Mouse (Mus musculus) thymus, postnatal 10 days (tissue): ENCODE data around the gene Arhgef3.

Experiments used
- DNase-seq, 2 experiments: peaks; one replicate each; pipeline ENCODE4 v3.0.0; 2021; ENCODE audit warnings: low spot score in 2 of 2

Arhgef3 gene

GRCm38 (mm10) chr14:27409662-27410061 is 295.0 kb downstream of the Arhgef3 start:
- no peak for DNase-seq

DNA sequence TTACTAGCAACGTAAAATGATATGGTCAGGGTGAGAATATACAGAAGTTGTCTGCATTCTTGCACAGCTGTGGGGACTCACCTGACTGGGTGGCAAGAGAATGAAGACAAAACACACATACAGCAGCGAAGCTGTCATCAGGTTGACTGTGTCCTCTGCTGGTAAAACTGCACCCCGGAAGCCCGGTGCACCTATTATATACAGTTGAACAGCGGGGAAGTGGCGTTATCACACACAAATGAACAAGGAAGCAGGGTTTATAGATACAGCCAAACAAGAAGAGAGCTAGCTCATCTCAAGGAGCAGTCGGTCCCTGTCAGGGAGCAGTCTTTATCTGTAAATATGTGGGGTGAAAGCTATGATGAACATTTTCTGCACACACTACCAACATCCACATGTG is 296.8 kb downstream of the Arhgef3 start:
- DNase-seq: no peak

DNA sequence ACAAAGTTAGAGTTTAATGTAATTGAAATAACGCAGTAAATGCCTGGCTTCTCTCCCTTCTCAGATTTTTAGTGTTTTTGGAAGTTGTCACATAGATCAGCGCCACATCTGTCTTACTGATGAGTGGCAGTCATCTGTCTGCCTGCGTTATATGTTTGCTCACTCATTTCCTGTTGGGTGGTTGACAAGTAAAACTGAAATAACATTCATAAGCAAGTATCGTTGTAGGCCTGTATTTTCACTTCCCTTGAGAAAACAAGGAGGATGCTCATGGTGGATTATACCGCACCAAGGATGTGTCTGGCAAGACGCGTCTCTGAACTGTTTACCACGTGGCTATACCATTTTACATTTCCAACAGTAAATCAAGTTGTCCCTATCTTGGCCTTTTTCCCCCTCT is 298.0 kb downstream of the Arhgef3 start:
- no peak for DNase-seq

DNA sequence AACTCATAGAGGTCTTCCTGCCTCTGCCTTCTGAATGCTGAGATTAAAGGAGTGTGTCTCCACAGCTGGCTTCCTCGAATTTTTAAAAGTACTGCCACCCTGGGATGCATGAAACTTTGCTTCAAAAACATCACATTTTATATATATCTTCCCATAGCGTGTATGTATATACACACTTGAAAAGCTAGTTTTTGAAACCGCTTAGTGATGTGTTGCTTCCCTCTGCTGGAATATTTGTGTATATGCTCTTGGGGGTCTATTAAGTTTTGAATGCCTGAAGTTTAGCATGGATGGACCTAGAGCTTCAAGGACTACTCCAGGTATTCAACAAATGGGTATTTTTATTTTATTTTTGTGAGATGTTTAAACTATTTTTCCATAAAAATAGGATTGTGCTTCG is 299.3 kb downstream of the Arhgef3 start:
- peak in 1 of 2 experiments; percentile 45 for DNase-seq

GRCm38 (mm10) chr14:27420816-27421215 is 306.1 kb downstream of the Arhgef3 start:
- no peak for DNase-seq

GRCm38 (mm10) chr14:27422301-27422700 is 307.6 kb downstream of the Arhgef3 start:
- DNase-seq: no peak

DNA sequence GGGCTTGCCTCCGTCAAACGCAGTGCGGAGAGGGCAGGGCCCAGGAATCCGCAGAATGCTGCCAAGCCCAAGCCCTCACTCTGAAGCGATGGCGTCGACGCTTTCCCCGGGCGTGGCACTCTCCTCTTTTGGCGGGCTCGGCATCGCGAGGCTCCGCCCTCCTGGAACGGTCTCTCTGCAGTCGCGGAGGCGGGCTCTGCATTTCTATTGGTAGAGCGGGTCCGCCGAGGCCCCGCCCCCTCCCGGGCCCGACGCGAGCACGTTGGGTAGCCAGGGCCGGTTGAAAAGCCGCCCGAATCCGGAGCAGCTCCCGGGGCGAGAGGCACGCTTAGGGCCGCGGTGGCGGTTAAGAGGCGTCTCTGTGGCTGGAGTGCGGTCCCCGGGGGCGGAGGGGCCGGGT is 313.9 kb downstream of the Arhgef3 start, which contains the start of gene Fam208a:
Gene Fam208a (plus strand): TSS at position 262 of the 400 bp plus-strand sequence.
- peak; percentile 91 to 94 for DNase-seq

- peak; percentile 66 to 70 for DNase-seq
These were observed 314.4 kb downstream of the Arhgef3 start for GRCm38 (mm10) chr14:27428973-27429711.

GRCm38 (mm10) chr14:27430280-27430679 is 315.6 kb downstream of the Arhgef3 start:
- DNase-seq: no peak

DNA sequence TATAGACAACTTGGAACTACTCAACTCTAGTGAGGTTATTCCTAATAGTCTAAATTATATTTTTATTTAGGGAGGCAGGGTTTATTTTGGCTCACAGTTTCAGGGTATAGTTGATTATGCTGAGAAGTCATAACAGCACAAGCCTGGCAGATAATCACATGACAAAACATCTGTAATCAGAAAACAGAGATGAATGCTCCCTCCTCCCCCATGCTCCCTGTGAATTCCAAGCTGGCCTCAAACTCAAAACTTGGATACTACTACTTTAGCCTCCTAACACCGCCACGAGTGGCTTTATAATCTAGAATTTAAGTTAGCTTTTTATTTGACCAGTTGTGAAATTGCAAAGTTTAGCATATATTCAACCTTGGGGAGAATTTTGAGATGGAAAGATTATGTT is 317.4 kb downstream of the Arhgef3 start:
- DNase-seq: no peak

DNA sequence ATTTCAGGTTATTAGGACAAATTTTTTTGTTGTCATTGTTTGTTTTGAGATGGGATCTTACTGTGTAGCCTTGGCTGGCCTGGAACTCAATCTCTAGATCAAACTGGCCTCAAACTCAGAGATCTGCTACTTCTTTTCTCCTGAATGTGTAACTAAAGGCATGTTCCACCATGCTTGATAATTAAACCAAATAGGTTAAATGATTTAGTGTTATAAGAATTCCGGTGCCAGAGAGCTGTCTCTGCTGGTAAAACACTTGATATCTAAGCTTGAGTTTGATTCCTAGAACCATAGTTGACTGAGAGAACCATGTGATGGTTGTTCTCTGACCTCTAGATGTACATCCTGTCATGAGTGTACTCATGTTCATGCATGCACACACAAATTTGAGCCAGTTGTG is 321.4 kb downstream of the Arhgef3 start:
- DNase-seq: no peak

DNA sequence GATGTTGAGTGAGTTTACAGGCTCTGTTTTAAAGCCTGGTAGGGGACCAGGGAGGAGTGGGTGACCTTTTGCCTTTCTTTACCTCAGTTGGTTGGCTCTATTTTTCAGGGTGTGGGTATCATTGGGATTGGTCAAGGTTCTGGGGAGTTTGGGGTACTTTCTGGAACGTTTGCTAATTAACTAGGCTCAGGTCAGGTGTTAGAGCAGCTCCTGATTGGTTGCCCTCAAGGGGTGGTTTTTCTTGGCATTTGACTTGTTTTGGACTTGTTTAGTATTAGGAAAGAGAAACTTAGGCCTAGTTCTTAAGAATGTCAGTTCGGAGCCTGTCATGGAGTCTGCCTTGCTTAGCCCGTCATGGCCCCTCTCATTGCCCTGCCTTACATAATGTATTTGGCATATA is 322.1 kb downstream of the Arhgef3 start:
- no peak for DNase-seq

DNA sequence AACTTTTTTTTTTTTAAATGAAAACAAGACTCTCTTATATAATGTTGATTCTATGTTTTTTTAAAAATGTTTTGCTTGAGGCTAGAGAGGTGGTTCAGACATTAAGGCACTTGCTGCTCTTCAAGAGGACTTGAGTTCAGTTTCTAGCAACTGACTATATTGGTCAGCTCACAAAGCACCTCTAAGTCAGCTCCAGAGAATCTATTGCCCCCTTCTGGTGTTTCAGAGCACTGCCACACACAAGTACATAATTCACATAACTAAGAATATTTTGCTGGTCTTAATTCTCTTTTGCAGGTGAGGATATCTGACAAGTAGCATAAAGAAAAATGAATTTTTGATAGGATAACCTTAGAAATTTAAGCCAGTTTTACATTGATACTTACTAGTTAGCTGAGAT is 326.2 kb downstream of the Arhgef3 start:
- DNase-seq: no peak

GRCm38 (mm10) chr14:27444851-27445281 is 330.2 kb downstream of the Arhgef3 start:
- DNase-seq: no peak

DNA sequence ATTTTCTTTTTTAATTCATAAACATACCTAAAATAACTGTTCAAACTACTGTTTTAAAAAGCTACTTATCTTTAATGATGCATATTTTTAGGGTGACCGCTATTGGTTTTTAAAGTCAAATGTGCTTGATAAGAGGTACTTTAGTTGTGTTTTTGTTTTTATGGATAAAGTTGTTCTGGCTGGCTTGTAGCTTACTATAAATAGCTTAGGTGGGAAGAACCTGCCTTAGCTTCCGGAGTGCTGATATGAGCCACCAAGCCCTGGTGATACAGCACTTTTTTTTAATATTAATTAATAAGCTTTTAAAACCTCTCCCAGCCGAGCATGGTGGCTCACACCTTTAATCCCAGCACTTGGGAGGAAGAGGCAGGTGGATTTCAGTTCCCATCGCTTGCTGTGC is 332.3 kb downstream of the Arhgef3 start:
- no peak for DNase-seq
